Mouse (Mus musculus): ENCODE data around the gene Slc2a8. TPM values are rescaled to one million over a fixed set of nuclear protein-coding genes. Genes with fewer than 3 reads are reported as not detected.

The Slc2a8 gene
- polyA plus RNA-seq, 1 experiment from 2014 or later, result 15.4 TPM

DNA sequence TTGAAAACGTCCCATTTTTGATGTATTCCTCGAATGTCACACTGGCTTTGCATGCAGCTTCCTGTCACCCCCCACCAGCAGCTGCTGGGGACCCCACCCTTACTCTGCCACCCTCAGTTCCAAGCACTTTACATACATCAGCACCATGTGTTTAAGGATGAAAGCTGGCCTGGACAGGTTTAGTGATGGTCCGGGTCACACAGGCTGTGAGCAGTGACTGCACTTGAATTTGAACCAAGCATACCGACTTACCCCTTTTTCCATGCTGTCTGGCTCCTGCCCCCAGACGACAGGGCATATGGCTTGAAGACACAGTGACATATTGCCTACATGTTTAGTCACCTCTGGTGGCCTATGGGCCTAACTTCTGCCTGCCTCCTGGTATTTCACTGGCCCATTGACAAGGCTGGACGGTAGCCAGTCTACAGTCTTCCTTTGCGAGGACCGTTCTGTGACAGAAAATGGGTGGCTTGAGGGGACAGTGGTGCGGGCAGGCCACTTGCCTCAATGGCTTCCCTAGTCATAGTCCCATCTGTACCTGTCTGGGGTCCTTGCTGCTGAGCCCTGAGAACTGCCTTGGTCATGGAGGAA, 13.8 kb downstream of the Slc2a8 start:
- no peaks in the 10 kb centered on the region for H3K9me3 ChIP-seq (replicated peaks)
- H3K4me3 ChIP-seq, result no peak overlapping the region
- no peak for ATAC-seq
- peak overlapping the region; percentile 82 for H3K4me2 ChIP-seq
- no peaks in the 10 kb centered on the region for H3K27me3 ChIP-seq
- 85% methylated on average over 9 of the region's 9 CpGs for WGBS
- peaks cover 43% of the 10 kb centered on the region for H3K4me1 ChIP-seq
- H3K27ac ChIP-seq, result peak overlapping the region; percentile 89; the same call in 1 of the 2 replicates
- H3K9ac ChIP-seq, result peak overlapping the region; percentile 76; the same call in 1 of the 2 replicates
- peaks cover 28% of the 10 kb centered on the region for H3K36me3 ChIP-seq (ENCODE audit: poor library complexity, severe bottlenecking)

DNA sequence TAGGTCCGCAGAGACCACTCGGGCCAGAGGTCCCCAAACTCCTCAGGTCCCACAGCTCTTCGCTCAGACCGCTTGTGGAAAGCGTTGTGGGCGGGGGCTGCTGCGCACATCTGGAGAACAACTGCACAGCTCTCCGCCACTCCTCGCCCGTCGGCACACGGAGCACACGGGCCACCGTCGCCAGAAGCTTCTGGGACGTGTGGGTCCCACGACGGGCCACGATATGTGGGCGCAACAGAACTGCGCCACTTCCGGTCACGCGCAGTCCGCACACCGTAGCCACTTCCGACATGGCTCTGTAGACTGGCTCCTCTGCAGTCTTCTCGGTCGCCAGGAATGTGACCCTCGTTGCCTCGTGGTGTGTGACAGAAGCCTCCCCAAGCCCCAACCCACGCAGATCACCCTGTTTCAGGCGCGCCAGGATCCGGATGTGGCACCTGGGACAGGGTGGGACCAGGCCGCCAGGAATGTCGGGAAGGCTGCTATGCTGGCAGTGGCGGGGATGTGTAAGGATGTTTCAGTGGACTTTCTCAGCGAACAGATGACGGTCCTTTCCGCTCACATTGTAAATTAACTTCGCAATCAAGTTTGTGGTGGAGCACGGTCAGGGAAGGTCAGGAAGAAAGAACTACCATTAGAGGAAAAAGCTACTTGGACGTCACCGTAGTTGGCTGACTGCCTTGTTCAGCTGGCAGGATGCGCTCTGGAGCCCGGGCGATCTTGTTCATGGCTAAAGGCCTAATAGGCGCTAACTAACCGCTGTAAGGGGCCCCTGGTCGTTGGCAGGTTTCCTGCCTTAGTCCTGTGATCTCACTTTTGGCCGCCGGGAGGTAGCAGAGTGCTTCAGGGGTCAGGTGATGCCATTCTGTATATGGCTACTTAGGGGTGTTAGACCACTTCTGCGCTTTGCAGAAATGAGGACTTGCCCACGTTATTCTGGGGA, 14.9 kb downstream of the Slc2a8 start:
- WGBS, result 1% methylated on average over 55 of the region's 55 CpGs
- H3K27me3 ChIP-seq, result no peaks in the 10 kb centered on the region
- no peaks in the 10 kb centered on the region for H3K9me3 ChIP-seq (replicated peaks)
- peak; percentile 92 for ATAC-seq
- H3K27ac ChIP-seq, result peak overlapping the region; percentile 89
- peaks cover 54% of the 10 kb centered on the region for H3K4me1 ChIP-seq
- peak overlapping the region; percentile 82 for H3K4me2 ChIP-seq
- peak overlapping the region; percentile 64 for H3K4me3 ChIP-seq
- H3K9ac ChIP-seq, result peak overlapping the region; percentile 76
- peaks cover 24% of the 10 kb centered on the region for H3K36me3 ChIP-seq (ENCODE audit: poor library complexity, severe bottlenecking)

DNA sequence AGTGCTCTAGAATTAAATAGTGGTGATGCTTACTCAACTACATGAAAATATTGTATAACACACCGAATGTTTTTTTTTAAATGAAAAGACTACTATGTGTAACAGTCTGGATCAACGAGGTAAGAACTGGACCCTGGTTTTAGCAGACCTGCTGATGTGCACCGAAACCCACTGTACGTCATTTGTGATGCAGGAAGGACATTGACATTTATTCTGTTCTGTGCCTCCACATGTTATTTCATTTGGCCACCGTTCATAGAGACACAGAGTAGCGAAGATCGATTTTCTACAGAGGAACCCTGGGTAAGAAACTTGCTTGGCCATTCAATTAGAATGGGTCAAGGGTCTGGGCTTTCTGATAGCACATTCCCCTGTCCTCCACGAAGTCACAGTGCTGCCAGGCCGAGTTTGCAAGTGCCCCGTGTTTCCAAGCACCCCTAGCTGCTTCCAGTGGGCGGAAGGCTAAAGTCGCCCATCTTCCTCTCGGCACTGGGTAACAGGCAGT, 15.6 kb downstream of the Slc2a8 start:
- H3K4me2 ChIP-seq, result peak overlapping the region; percentile 82
- 11% methylated on average over 13 of the region's 13 CpGs for WGBS
- H3K27ac ChIP-seq, result peak overlapping the region; percentile 89
- peak overlapping the region; percentile 76 for H3K9ac ChIP-seq
- peak overlapping the region; percentile 64 for H3K4me3 ChIP-seq
- no peaks in the 10 kb centered on the region for H3K9me3 ChIP-seq (replicated peaks)
- H3K4me1 ChIP-seq, result peaks cover 52% of the 10 kb centered on the region
- H3K27me3 ChIP-seq, result no peaks in the 10 kb centered on the region
- peaks cover 24% of the 10 kb centered on the region for H3K36me3 ChIP-seq (ENCODE audit: poor library complexity, severe bottlenecking)
- no peak for ATAC-seq

DNA sequence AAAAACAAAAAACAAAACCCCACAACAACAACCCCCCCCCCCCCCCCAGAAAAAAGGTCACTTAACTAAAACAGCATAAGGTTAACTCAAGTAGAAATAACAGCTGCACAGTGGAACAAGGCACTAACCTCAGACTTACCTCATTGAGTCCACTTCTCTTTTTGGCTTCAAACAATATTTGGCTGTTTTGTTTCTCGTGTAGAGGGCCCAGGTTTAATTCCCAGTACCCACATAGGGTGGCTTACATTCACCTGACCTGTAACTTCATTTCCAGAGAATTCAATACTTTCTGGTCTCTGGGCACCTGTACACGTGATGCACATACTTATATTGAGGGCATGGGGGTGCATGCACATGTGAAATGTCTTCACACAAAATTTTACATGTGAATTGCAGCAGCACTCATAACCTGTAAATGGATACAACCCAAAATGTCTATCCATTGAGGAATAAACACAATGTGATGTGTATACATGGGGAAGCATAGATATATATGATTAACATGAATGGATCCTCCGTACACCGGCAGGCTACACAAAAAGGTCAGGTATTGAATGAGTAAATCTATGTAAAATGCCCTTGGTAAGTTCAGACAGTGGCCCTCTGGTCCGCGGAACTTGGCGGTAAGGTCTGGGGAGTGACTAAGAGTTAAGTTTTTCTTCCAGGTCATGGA, 16.2 kb downstream of the Slc2a8 start:
- Histone ChIP-seq H3K9me3 (replicated peaks) (no peaks in the 10 kb centered on the region), H3K36me3 (ENCODE audit: poor library complexity, severe bottlenecking) (peaks cover 24% of the 10 kb centered on the region), H3K4me3 (peak overlapping the region; percentile 64; the same call in 1 of the 2 replicates), H3K9ac (no peak overlapping the region), H3K27me3 (no peaks in the 10 kb centered on the region), H3K4me2 (peak overlapping the region; percentile 82; the same call in 1 of the 2 replicates), H3K27ac (no peak overlapping the region), H3K4me1 (peaks cover 51% of the 10 kb centered on the region)
- ATAC-seq, result no peak
- WGBS, result 17% methylated on average over 7 of the region's 7 CpGs

DNA sequence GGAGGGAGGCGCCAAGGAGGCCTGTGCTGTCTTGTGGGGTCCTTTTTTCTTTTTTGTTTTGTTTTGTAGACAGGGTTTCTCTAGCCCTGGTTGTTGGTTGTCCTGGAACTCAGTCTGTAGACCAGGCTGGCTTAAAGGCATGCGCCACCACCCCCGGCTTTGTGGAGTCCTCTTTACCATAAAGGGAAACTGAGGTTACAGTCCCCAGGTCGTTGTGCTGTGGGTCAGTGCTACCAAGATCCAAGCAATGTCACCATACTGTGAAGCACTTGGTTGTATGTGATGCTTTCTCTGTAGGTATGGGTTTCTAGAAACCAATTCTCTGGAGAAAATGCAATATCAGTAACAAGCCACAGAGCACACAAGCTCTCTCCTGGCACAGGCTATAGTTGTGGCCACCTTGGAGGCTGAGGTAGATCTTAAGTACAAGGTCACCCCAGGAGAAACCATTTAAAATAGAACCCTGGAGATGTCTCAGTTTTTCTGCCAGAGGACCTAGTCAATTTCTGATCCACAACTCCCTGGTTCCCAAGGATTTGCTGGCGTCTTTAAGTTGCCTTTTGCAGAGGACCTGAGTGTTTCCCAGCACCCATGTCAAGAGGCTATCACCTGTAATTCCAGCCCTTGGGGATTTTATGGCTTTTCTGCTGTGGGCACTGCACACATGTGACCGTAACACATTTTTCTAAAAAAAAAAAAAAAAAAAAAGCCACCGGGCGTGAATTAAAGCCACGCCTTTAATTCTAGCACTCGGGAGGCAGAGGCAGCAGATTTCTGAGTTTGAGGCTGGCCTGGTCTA, 17.0 kb downstream of the Slc2a8 start:
- H3K4me1 ChIP-seq, result peaks cover 52% of the 10 kb centered on the region
- peaks cover 24% of the 10 kb centered on the region for H3K36me3 ChIP-seq (ENCODE audit: poor library complexity, severe bottlenecking)
- no peak for ATAC-seq
- H3K27ac ChIP-seq, result 0 out of 2 replicates have a peak overlapping the region, but pooled peaks have one; percentile 10
- 0 out of 2 replicates have a peak overlapping the region, but pooled peaks have one; percentile 10 for H3K4me2 ChIP-seq
- H3K9me3 ChIP-seq (replicated peaks), result no peaks in the 10 kb centered on the region
- H3K4me3 ChIP-seq, result no peak overlapping the region
- H3K9ac ChIP-seq, result no peak overlapping the region; the same call in 1 of the 2 replicates
- WGBS, result 27% methylated on average over 10 of the region's 10 CpGs
- no peaks in the 10 kb centered on the region for H3K27me3 ChIP-seq

DNA sequence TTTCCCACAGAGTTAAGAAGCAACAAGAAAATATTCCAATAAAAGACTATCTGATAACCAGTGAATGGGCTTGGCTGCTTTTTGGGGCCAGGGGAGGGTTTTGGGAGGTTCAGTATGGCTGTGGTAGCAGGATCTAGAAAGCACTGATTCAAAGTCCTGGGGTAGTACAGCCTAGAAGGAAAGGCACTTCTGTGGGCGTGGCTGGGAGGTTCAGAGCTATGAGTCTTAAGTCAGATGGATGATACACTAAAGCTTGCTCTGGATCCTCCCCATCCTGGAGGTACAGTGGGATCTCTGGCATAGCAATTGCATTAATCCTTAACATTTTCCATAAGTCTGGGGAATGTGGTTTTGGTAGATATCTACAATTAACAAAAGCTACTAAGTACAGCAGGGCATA, 17.9 kb downstream of the Slc2a8 start:
- peaks cover 52% of the 10 kb centered on the region for H3K4me1 ChIP-seq
- H3K27ac ChIP-seq, result no peak overlapping the region; the same call in 1 of the 2 replicates
- no peaks in the 10 kb centered on the region for H3K27me3 ChIP-seq
- no peak overlapping the region; the same call in 1 of the 2 replicates for H3K4me3 ChIP-seq
- no peak overlapping the region for H3K9ac ChIP-seq
- peaks cover 24% of the 10 kb centered on the region for H3K36me3 ChIP-seq (ENCODE audit: poor library complexity, severe bottlenecking)
- peak overlapping the region; percentile 95 for H3K4me2 ChIP-seq
- WGBS, result 91% methylated on average over 1 of the region's 1 CpGs
- H3K9me3 ChIP-seq (replicated peaks), result no peaks in the 10 kb centered on the region
- ATAC-seq, result no peak

DNA sequence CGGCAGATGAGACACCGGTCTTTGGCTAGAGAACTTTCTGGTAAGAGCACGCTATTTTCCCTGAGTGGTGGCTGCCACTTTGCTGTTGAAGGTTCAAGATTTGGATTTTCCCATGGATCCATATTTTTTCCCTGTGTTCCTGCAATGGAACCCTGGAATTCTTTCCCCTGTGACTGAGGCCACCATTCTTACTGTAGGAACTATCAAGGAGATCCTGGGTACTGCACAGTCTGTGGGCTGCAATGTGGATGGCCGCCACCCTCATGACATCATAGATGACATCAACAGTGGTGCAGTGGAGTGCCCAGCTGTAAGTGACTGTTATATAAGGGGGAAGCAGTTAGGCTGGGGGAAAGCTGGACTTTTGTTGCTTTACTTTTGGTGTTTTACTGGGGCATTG, 18.3 kb downstream of the Slc2a8 start:
- Histone ChIP-seq H3K4me1 (peaks cover 52% of the 10 kb centered on the region), H3K27ac (no peak overlapping the region), H3K4me2 (peak overlapping the region; percentile 95), H3K36me3 (ENCODE audit: poor library complexity, severe bottlenecking) (peaks cover 24% of the 10 kb centered on the region), H3K9ac (peak overlapping the region; percentile 97), H3K27me3 (no peaks in the 10 kb centered on the region), H3K4me3 (peak overlapping the region; percentile 75), H3K9me3 (replicated peaks) (no peaks in the 10 kb centered on the region)
- no peak for ATAC-seq
- WGBS, result 64% methylated on average over 4 of the region's 4 CpGs

DNA sequence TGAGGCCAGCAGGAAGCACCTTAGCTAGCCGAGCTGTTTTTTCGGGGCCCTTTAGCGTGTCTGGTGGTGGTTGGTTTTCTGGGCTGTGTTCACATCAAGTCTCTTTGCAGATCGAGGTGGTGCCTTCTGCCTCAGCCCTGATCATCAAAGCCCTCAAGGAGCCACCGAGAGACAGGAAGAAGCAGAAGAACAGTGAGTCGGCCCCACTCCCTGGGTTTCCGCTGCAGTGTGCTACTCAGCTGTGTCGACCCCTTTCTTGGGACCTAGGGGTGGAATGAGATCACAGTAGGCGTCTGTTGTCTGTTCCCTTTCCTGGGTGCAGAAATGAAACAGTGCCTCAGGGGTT, 19.0 kb downstream of the Slc2a8 start:
- no peak for ATAC-seq
- 9% methylated on average over 9 of the region's 9 CpGs for WGBS

DNA sequence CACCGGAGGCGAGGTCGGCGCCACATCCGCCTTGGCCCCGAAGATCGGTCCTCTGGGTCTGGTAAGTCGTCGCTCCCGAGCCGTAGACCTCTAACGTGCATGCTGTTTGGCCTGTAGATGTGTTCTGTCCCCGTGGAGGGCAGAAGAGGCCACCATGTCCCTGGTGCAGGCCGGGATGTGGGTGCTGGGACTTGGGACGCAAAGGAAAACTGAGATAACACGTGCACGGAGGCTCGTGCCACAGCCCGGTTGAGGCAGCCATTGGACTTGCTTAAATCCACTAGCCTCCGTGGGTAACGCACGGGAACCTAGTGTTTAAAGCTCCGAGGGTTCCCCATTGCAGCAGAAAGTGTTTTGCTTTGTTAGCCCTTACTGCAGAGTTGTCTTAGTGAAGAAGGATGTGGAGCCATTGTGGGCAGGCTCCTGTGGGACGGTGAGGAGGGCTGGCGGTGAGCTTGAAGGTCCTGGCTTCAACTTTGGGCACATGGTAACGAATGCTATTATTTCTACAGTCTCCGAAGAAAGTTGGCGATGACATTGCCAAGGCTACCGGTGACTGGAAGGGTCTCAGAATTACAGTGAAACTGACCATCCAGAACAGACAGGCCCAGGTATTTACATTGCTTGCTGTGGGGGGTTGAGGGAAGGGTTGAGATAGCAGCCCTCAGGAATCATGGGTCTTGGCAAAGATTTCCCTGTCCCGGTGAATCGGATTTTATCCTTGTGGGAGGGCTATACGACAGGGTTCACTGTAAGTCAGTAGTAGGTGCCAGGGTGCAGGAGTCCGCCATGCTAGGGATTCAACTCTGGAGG, 19.6 kb downstream of the Slc2a8 start:
- no peak for ATAC-seq
- H3K4me2 ChIP-seq, result peak overlapping the region; percentile 95
- no peaks in the 10 kb centered on the region for H3K9me3 ChIP-seq (replicated peaks)
- peak overlapping the region; percentile 71 for H3K27ac ChIP-seq
- WGBS, result 2% methylated on average over 29 of the region's 33 CpGs
- H3K36me3 ChIP-seq (ENCODE audit: poor library complexity, severe bottlenecking), result peaks cover 34% of the 10 kb centered on the region
- peak overlapping the region; percentile 97 for H3K9ac ChIP-seq
- H3K27me3 ChIP-seq, result no peaks in the 10 kb centered on the region
- peaks cover 42% of the 10 kb centered on the region for H3K4me1 ChIP-seq
- H3K4me3 ChIP-seq, result peak overlapping the region; percentile 75

More for the DNA sequence above, 19.0 kb downstream of the Slc2a8 start:
- H3K4me2 ChIP-seq, result peak overlapping the region; percentile 95
- peaks cover 29% of the 10 kb centered on the region for H3K36me3 ChIP-seq (ENCODE audit: poor library complexity, severe bottlenecking)
- H3K4me3 ChIP-seq, result peak overlapping the region; percentile 75
- no peaks in the 10 kb centered on the region for H3K27me3 ChIP-seq
- H3K9me3 ChIP-seq (replicated peaks), result no peaks in the 10 kb centered on the region
- peak overlapping the region; percentile 97 for H3K9ac ChIP-seq
- H3K27ac ChIP-seq, result peak overlapping the region; percentile 71
- H3K4me1 ChIP-seq, result peaks cover 48% of the 10 kb centered on the region

DNA sequence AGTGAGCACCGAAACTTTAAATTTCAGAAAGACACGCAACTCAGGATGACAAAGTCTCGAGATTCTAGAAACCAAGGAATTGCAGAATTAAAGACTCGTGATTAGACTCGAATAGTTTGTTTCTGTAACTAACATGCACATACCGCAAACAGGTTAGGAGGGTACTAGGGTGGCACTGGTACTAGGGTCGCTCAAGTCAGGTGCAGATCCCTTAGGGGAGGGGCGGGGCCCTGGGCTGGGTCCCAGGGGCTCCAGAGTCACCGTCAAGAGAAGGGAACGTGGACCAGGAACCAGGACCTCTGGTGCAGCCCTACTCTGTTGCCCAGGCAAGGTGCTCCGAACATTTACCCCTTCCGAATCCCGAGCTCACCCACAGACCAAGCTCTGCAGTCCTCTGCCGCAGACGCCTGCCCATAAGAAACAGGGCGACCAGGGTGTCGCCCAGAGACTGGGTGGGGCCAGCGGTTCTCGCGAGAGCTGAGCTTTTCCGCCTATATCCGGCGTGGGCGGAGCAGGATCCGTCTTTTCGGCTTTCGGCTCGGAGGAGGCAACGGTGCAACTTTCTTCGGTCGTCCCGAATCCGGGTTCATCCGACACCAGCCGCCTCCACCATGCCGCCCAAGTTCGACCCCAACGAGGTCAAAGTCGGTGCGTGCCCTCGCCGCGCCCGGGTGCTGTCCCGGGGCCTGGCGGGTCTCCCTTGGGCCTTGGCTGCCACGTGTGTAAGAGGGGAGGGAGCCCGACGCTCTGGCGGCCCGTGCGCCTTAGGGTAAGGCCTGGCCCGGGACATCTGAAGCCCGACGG, 20.5 kb downstream of the Slc2a8 start, which contains the start of the genes Rpl12 and Lrsam1:
Rpl12 (plus strand) TSS at position 368 of the 804 bp plus-strand sequence.
Lrsam1 (minus strand) TSS at position 423 of the 804 bp plus-strand sequence.
- WGBS, result 3% methylated on average over 55 of the region's 55 CpGs

More for the DNA sequence above, 20.5 kb downstream of the Slc2a8 start, which contains the start of the genes Rpl12 and Lrsam1:
- H3K9me3 ChIP-seq (replicated peaks), result no peaks in the 10 kb centered on the region
- H3K4me3 ChIP-seq, result peak within 1 kb of the TSS; percentile 75
- peak within 1 kb of the TSS; percentile 95 for H3K4me2 ChIP-seq
- peak within 1 kb of the TSS; percentile 71 for H3K27ac ChIP-seq
- H3K9ac ChIP-seq, result peak within 1 kb of the TSS; percentile 97
- no peaks in the 10 kb centered on the region for H3K27me3 ChIP-seq
- peaks cover 39% of the 10 kb centered on the region for H3K4me1 ChIP-seq
- peak; percentile 96 for ATAC-seq
- H3K36me3 ChIP-seq (ENCODE audit: poor library complexity, severe bottlenecking), result peaks cover 42% of the 10 kb centered on the region

Data from forebrain, embryonic 13.5 days (tissue).